Comparison of ENCODE assay signal across 8 mouse cellular contexts in genomic region chr5:33694848-33695717, GRCm38 (mm10). TPM values are rescaled to one million over a fixed set of nuclear protein-coding genes. Genes with fewer than 3 reads are reported as not detected.
A peak's percentile ranks its signal among the peaks of the same experiment; 100 is the strongest.
DNase-seq lines count a peak whose midpoint lies in the region; ATAC-seq and TF ChIP-seq lines count a peak whose summit lies in the region.

No protein-coding gene starts in this region.

- no peaks in the 10 kb centered on the region for H3K36me3 ChIP-seq in intestine, embryonic 14.5 days (ENCODE audit: control insufficient read depth, insufficient read depth, low read length)
- H3K36me3 ChIP-seq in limb, embryonic 15.5 days: no peaks in the 10 kb centered on the region
- no peaks in the 10 kb centered on the region for H3K36me3 ChIP-seq in midbrain, postnatal 0 days (ENCODE audit: insufficient read depth, low read length)

- peak; percentile 81 for DNase-seq in A20 (ENCODE audit: low read depth, low spot score)
- peak; percentile 28 for DNase-seq in adrenal gland, adult 2 months
- peak; percentile 83 for DNase-seq in intestine, embryonic 14.5 days (ENCODE audit: low spot score)
- peak; percentile 58 for DNase-seq in midbrain, postnatal 0 days (ENCODE audit: low spot score)
- peak; percentile 52 for DNase-seq in urinary bladder, adult 2 months (ENCODE audit: low spot score)

- H3K9me3 ChIP-seq in intestine, embryonic 14.5 days (ENCODE audit: control insufficient read depth, low read length): no peaks in the 10 kb centered on the region
- H3K9me3 ChIP-seq in limb, embryonic 15.5 days: no peaks in the 10 kb centered on the region
- H3K9me3 ChIP-seq in midbrain, postnatal 0 days (ENCODE audit: low read length): no peaks in the 10 kb centered on the region

- H3K4me2 ChIP-seq in intestine, embryonic 14.5 days (ENCODE audit: low read length): peak overlapping the region; percentile 81
- peak overlapping the region; percentile 87 for H3K4me2 ChIP-seq in limb, embryonic 15.5 days
- H3K4me2 ChIP-seq in midbrain, postnatal 0 days (ENCODE audit: low read depth, low read length, poor library complexity, severe bottlenecking): peak overlapping the region; percentile 71

- peak overlapping the region; percentile 24 for H3K27ac ChIP-seq in intestine, embryonic 14.5 days (ENCODE audit: low read depth)
- peak overlapping the region; percentile 82 for H3K27ac ChIP-seq in limb, embryonic 15.5 days
- 0 out of 2 replicates have a peak overlapping the region, but pooled peaks have one; percentile 18 for H3K27ac ChIP-seq in midbrain, postnatal 0 days (ENCODE audit: low read depth, low read length)

- TF ChIP-seq CTCF in midbrain, postnatal 0 days (IDR thresholded peaks at IDR 0.05): no peak

- peak; percentile 19; the same call in 1 of the 2 replicates for ATAC-seq in frontal cortex, adult (ENCODE audit: low TSS enrichment)
- peak; percentile 73 for ATAC-seq in intestine, embryonic 14.5 days (replicated peaks; ENCODE audit: low FRiP score, low TSS enrichment, low read depth)
- peak; percentile 11 for ATAC-seq in limb, embryonic 15.5 days (ENCODE audit: insufficient number of reproducible peaks, low FRiP score, low TSS enrichment, low read depth)
- peak; percentile 67 for ATAC-seq in midbrain, postnatal 0 days (ENCODE audit: low FRiP score)
- no peak for ATAC-seq in monocyte, adult 5-6 weeks (replicated peaks; ENCODE audit: insufficient number of reproducible peaks, low FRiP score, low TSS enrichment, poor library complexity, severe bottlenecking)

- H3K4me1 ChIP-seq in intestine, embryonic 14.5 days (replicated peaks; ENCODE audit: control insufficient read depth, insufficient read depth, low read length): peaks cover 45% of the 10 kb centered on the region
- peaks cover 87% of the 10 kb centered on the region for H3K4me1 ChIP-seq in limb, embryonic 15.5 days
- H3K4me1 ChIP-seq in midbrain, postnatal 0 days (ENCODE audit: insufficient read depth, low read length): peaks cover 3% of the 10 kb centered on the region; the same call in 1 of the 2 replicates

- no peaks in the 10 kb centered on the region; the same call in 1 of the 2 replicates for H3K27me3 ChIP-seq in intestine, embryonic 14.5 days (replicated peaks; ENCODE audit: control insufficient read depth, insufficient read depth, low read length)
- H3K27me3 ChIP-seq in limb, embryonic 15.5 days: 0 out of 2 replicates have a peak, but pooled peaks cover 3% of the 10 kb centered on the region
- H3K27me3 ChIP-seq in midbrain, postnatal 0 days (ENCODE audit: insufficient read depth, low read length): peaks cover 20% of the 10 kb centered on the region

- peak overlapping the region; percentile 41 for H3K4me3 ChIP-seq in intestine, embryonic 14.5 days (ENCODE audit: low read depth, low read length)
- H3K4me3 ChIP-seq in limb, embryonic 15.5 days: peak overlapping the region; percentile 47
- peak overlapping the region; percentile 38 for H3K4me3 ChIP-seq in midbrain, postnatal 0 days (ENCODE audit: low read depth, low read length)

- 3% methylated on average over 70 of the region's 71 CpGs for WGBS in intestine, embryonic 14.5 days
- 4% methylated on average over 67 of the region's 71 CpGs for WGBS in limb, embryonic 15.5 days
- WGBS in midbrain, postnatal 0 days: 4% methylated on average over 48 of the region's 71 CpGs

- peak overlapping the region; percentile 66 for H3K9ac ChIP-seq in intestine, embryonic 14.5 days (ENCODE audit: low read length)
- H3K9ac ChIP-seq in limb, embryonic 15.5 days: peak overlapping the region; percentile 62
- H3K9ac ChIP-seq in midbrain, postnatal 0 days (replicated peaks; ENCODE audit: low read length, poor library complexity, severe bottlenecking): peak overlapping the region; percentile 51

RNA-seq across cellular contexts. Expression of gene Fgfr3, which starts 26.4 kb away (rescaled TPM):
- total RNA-seq in adrenal gland, adult 2 months (2021): 1 to 10 TPM; 2.2 to 3.6 TPM
- polyA plus RNA-seq in adrenal gland, adult 2 months (2012; rRNA removed): 3.7 and 5.2 TPM in 2 replicates
- polyA plus RNA-seq in intestine, embryonic 14.5 days (2014; fragmentation: Nextera tagmentation; extraction: Ambion mirVana): 11.1 and 13.7 TPM in 2 replicates
- 33.5 and 37.1 TPM in 2 replicates for polyA plus RNA-seq in limb, embryonic 15.5 days (2015; fragmentation: Nextera tagmentation; extraction: Ambion mirVana)
- total RNA-seq in midbrain, postnatal 0 days (2014; rRNA removed): 71.3 and 81.6 TPM in 2 replicates
- polyA plus RNA-seq in midbrain, postnatal 0 days (2015; fragmentation: Nextera tagmentation; extraction: Ambion mirVana): 24.5 and 28.1 TPM in 2 replicates
- 62.9 and 69.6 TPM in 2 replicates for polyA plus RNA-seq in urinary bladder, adult 2 months (2012; rRNA removed)
- not detected in 3 replicates for total RNA-seq in monocyte, adult 5-6 weeks (2017)

RNA-seq across cellular contexts. Expression of gene Tmem129, which starts 36.9 kb away (rescaled TPM):
- 10 to 100 TPM; 27.5 to 31.0 TPM for total RNA-seq in adrenal gland, adult 2 months (2021)
- 80.4 and 90.5 TPM in 2 replicates for polyA plus RNA-seq in adrenal gland, adult 2 months (2012; rRNA removed)
- 39.3 and 42.4 TPM in 2 replicates for polyA plus RNA-seq in intestine, embryonic 14.5 days (2014; fragmentation: Nextera tagmentation; extraction: Ambion mirVana)
- 45.8 and 49.7 TPM in 2 replicates for polyA plus RNA-seq in limb, embryonic 15.5 days (2015; fragmentation: Nextera tagmentation; extraction: Ambion mirVana)
- total RNA-seq in midbrain, postnatal 0 days (2014; rRNA removed): 26.0 and 29.5 TPM in 2 replicates
- 17.3 and 21.4 TPM in 2 replicates for polyA plus RNA-seq in midbrain, postnatal 0 days (2015; fragmentation: Nextera tagmentation; extraction: Ambion mirVana)
- 30.9 and 39.0 TPM in 2 replicates for polyA plus RNA-seq in urinary bladder, adult 2 months (2012; rRNA removed)
- total RNA-seq in monocyte, adult 5-6 weeks (2017): 5.3 to 21.8 TPM (median 6.9 TPM) in 3 replicates

RNA-seq across cellular contexts. Expression of gene Tacc3, which starts 37.2 kb away (rescaled TPM):
- 1 to 10 TPM; 4.4 to 5.4 TPM for total RNA-seq in adrenal gland, adult 2 months (2021)
- 2.3 and 3.6 TPM in 2 replicates for polyA plus RNA-seq in adrenal gland, adult 2 months (2012; rRNA removed)
- polyA plus RNA-seq in intestine, embryonic 14.5 days (2014; fragmentation: Nextera tagmentation; extraction: Ambion mirVana): 174 and 191 TPM in 2 replicates
- polyA plus RNA-seq in limb, embryonic 15.5 days (2015; fragmentation: Nextera tagmentation; extraction: Ambion mirVana): 150 and 151 TPM in 2 replicates
- 9.9 and 17.4 TPM in 2 replicates for total RNA-seq in midbrain, postnatal 0 days (2014; rRNA removed)
- polyA plus RNA-seq in midbrain, postnatal 0 days (2015; fragmentation: Nextera tagmentation; extraction: Ambion mirVana): 18.7 and 21.3 TPM in 2 replicates
- 6.6 and 6.9 TPM in 2 replicates for polyA plus RNA-seq in urinary bladder, adult 2 months (2012; rRNA removed)
- total RNA-seq in monocyte, adult 5-6 weeks (2017): 24.9 to 30.8 TPM (median 27.7 TPM) in 3 replicates

RNA-seq across cellular contexts. Expression of gene Slbp, which starts 42.7 kb away (rescaled TPM):
- 10 to 100 TPM; 29.4 to 37.7 TPM for total RNA-seq in adrenal gland, adult 2 months (2021)
- 17.8 and 25.0 TPM in 2 replicates for polyA plus RNA-seq in adrenal gland, adult 2 months (2012; rRNA removed)
- polyA plus RNA-seq in intestine, embryonic 14.5 days (2014; fragmentation: Nextera tagmentation; extraction: Ambion mirVana): 214 and 230 TPM in 2 replicates
- polyA plus RNA-seq in limb, embryonic 15.5 days (2015; fragmentation: Nextera tagmentation; extraction: Ambion mirVana): 204 and 206 TPM in 2 replicates
- total RNA-seq in midbrain, postnatal 0 days (2014; rRNA removed): 91.2 and 99.5 TPM in 2 replicates
- polyA plus RNA-seq in midbrain, postnatal 0 days (2015; fragmentation: Nextera tagmentation; extraction: Ambion mirVana): 119 and 126 TPM in 2 replicates
- 24.1 and 28.1 TPM in 2 replicates for polyA plus RNA-seq in urinary bladder, adult 2 months (2012; rRNA removed)
- total RNA-seq in monocyte, adult 5-6 weeks (2017): 195 to 235 TPM (median 203 TPM) in 3 replicates

Comparison
In these comparisons a context has a peak if more than half of its experiments do, and no peak if none do; other contexts are left out.
1. DNase-seq: peak in every context shown above with its lines; median percentile 83 in intestine, embryonic 14.5 days; 81 in A20; 58 in midbrain, postnatal 0 days; 52 in urinary bladder, adult 2 months; 28 in adrenal gland, adult 2 months.
2. H3K27ac ChIP-seq: peak in every context shown above with its lines; median percentile 82 in limb, embryonic 15.5 days; 24 in intestine, embryonic 14.5 days; 18 in midbrain, postnatal 0 days.